Mouse (Mus musculus): Measurements from ENCODE around the gene Dgki.

The Dgki gene

DNA sequence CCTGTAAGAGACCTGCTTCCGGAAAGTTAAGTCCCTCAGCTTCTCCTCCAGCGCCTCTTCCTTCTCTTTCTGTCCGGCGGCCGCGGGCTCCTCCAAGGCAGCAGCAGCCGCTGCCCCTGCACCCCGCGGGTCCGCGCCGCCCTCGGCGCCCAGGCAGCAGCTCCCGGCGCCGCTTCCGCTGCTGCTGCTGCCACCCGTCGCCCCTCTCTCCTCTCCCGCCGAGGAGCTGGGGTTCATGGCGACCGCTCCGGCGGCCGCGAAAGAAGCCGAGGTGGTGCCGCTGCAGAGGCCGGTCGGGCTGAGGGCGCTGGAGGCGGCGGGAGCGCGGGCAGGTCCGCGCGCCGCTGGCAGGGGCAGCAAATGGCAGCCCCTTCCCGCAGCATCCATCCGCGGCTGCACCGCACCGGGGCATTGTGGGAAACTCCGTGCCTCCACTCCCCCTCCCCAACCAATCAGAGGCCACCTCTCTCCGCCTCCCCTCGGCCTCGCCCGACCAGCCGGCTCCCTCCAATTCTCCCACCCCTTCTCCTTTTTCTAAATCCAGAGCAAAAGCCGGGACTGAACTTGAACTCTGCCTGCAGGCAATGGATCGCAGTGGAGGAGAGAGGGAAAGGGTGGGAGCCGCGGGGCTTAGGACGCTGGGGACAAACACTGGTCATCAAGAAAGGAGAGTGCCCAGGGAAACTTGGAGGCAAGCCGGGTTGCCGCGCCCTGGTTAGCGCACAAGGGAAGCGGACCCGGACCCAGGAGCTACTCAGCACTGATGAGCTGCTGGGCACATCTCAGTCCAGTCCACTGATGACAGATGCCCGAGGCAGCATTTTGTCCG, at the start of gene Dgki:
TSS of gene Dgki (minus strand) at position 623 of the 829 bp plus-strand sequence.
- peak; percentile 83 for ATAC-seq (ENCODE audit: low TSS enrichment)

GRCm38 (mm10) chr6:37347606-37348005, 47.6 kb upstream of the Dgki start:
- no peak for ATAC-seq (ENCODE audit: low TSS enrichment)

DNA sequence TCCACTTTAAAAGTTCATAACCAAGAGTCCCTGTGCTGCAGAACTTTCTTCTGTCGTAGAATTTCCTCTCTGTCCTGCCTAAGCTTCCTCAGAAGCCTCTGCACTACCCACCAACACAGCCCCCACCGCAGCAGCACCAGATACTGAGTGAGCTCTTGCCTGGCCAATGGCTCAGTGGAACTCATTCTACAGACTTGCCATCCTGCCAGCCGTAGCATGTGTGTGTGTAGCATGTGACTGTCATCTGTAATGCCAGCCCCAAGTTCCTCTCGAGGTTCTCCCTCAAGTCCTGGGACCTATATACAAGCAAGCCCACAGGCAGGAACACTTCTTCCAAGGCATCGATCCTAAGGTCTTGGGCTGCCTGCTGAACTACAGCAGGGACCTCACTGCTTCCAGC, 38.1 kb upstream of the Dgki start:
- ATAC-seq (ENCODE audit: low TSS enrichment), result no peak

- ATAC-seq (ENCODE audit: low TSS enrichment), result peak; percentile 75
Measured at GRCm38 (mm10) chr6:37336831-37337260, 36.9 kb upstream of the Dgki start.

DNA sequence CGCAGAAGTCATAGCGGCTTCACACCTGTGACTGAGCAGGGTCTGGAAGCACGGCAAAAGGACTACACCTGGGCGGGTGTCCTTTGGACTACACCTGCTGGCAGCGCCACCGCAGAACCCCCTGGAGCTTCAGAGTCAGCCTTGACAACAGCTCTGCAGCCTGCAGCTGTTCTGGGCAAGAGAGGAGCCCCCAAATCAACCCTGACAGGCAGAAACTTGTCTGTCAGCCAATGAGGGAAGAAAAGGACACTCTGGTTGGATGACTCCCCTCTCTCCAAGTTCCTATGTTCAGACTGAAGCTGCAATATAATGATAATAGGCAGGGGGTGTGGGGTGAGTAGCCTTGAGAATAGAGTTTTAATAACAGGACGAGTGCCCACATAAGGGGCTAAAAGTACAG, 36.4 kb upstream of the Dgki start:
- no peak for ATAC-seq (ENCODE audit: low TSS enrichment)

DNA sequence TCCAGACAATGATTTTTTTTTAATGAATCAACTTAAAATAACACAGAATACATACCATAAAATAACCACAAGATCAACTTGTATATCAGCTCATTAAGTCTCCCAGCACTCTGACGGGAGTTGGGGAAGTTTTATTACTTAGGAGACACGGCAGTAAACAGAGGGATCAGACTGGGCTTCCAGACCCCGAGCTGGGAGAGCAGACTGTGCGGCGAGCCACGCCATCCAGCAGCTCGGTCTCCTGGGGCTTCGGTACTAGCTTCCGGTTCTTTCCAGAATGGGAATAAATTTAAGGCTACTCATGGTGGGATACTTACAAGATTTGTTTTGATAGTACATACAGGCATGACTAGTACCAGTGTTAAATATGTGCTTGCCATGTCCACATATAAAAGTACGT, 32.9 kb upstream of the Dgki start:
- ATAC-seq (ENCODE audit: low TSS enrichment), result no peak

- ATAC-seq (ENCODE audit: low TSS enrichment), result 0 out of 2 replicates have a peak, but pooled peaks have one; percentile 27
Measured at GRCm38 (mm10) chr6:37329901-37330864, 30.2 kb upstream of the Dgki start.

DNA sequence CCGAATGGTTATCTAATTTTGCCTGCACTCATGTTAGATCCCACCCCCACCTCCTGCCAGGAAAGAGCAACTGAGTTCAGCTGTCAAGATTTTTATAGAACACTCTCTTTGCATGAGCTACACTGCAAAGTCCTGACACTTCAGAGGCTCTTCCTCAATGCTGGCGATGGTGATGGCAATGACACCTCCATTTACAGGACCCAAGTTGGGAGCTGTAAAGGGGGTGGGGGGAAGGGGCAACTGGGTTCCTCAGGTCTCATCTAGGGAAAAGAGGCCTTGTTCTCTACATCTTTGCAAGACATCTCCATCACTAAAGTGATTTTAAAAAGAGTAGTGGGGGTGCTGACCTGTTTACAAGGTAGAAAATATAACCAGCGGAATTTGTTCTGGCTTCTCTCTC, 29.4 kb upstream of the Dgki start:
- no peak for ATAC-seq (ENCODE audit: low TSS enrichment)

DNA sequence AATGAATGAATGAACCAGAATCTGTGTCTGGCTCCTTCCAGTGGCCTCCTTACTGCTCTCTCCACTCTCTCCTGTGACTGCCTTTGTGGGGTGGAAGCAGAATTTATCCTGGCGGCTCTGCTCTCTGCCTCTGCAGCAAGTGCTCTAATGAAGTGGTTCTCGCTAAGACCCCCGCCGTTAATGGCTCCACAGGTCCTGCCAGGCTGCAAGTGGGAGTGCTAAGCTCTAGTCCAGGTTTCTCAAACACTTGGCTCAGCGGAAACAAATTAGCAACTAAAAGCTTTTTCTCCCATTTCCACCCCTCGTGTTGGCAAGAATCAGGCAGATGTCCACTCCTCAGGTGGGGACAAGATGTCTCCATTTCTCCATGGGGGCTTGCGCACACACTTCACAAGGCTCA, 28.7 kb upstream of the Dgki start:
- no peak for ATAC-seq (ENCODE audit: low TSS enrichment)

DNA sequence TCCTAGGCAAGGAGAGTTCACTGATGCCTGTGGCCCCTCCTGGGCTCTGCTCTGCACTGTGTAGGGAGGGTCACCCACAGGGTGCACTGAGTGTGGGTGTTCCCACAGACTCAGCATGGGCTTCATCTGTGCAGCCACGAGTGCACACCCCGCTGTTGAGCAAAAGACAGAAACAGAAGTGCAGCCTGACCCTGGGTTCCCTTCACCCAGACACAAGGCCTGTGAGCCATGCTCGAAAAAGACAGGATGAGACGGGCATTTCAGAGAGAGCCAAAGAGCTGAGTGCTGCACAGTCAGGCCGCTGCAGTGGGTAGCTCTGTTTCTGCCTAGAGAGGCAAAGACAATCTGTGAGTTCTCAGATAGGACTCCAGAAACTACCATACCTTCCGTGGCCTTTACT, 27.5 kb upstream of the Dgki start:
- ATAC-seq (ENCODE audit: low TSS enrichment), result 0 out of 2 replicates have a peak, but pooled peaks have one; percentile 13

GRCm38 (mm10) chr6:37326603-37326955, 26.6 kb upstream of the Dgki start:
- no peak for ATAC-seq (ENCODE audit: low TSS enrichment)

GRCm38 (mm10) chr6:37325906-37326602, 26.1 kb upstream of the Dgki start:
- no peak for ATAC-seq (ENCODE audit: low TSS enrichment)

DNA sequence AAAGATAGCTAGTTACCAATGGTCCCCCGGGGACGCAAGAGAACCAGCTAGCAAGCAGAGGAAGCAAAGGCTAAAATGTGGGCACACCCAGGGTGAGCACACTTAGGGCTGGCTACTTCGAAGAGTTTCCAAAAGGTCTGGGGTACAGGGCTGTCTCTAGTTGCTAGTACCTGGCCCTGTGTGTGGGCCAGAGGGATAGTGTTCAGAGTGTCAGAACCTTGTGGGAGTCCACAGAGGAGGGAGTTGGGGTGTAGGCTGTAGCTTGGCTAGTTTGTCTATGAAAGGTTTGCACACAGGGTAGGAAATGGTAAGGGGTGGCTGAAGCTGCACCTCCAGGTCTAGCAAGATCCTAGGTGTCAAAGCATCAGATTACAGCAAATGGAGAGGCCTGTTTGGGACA, 25.1 kb upstream of the Dgki start:
- ATAC-seq (ENCODE audit: low TSS enrichment), result no peak

DNA sequence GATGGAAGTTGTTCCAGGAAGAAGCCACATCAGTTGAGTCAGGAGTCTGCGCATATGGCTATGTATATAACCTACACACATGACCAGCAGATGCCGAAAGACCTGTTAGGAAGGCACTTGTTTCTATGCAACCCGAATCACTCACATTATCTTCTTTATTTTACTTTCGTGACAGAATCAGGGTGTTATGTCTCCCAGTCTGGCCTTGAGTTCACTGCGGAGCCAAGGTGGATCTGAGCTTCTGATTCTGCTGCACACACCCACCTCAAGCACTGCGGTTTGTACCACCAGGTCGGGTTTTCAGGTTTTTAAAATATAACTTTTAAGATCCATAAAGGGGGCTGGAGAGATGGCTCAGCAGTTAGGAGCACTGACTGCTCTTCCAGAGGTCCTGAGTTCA, 22.7 kb upstream of the Dgki start:
- no peak; the same call in 1 of the 2 replicates for ATAC-seq (ENCODE audit: low TSS enrichment)

GRCm38 (mm10) chr6:37322088-37322487, 22.1 kb upstream of the Dgki start:
- ATAC-seq (ENCODE audit: low TSS enrichment), result peak; percentile 92

DNA sequence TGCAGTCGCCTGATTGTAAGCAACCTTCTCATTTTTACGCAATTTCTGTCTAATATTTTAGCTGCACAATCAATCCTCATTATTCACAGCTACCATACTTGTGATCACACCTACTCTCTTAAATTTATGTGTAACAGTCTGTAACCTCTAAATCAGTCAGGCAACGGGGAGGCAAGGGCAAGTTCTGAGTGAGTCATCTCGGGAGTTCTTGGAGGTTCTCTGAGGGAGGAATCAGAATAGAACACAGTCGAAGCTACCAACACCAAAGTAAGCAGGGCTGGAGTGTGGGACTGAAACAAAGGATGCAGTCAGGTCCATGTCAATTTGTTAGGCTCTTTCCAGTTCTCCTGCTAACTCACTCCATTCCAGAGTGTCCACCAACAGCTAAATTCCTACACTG, 17.9 kb upstream of the Dgki start:
- peak; percentile 74 for ATAC-seq (ENCODE audit: low TSS enrichment)

DNA sequence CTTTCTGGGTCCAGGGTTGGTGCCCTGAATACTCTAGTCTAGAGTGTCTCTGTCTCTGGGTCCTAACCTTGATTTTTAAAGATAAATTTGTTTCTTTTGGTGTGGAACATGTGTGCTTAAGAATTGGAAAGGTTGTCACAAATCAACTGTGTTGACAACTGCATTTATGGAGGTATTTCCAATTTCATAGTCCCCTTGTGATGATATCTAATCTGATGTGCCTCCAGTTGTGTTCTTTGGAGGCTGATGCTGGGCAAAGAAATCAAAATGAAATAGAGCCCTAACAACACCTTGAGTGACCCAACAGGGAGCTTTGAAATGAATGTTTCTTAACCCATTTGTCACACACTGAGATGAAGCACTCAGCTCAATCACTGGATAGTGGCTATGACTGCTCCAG, 15.5 kb upstream of the Dgki start:
- ATAC-seq (ENCODE audit: low TSS enrichment), result no peak

GRCm38 (mm10) chr6:37310601-37311000, 10.6 kb upstream of the Dgki start:
- ATAC-seq (ENCODE audit: low TSS enrichment), result peak; percentile 52; the same call in 1 of the 2 replicates

GRCm38 (mm10) chr6:37306616-37307015, 6.6 kb upstream of the Dgki start:
- no peak for ATAC-seq (ENCODE audit: low TSS enrichment)

DNA sequence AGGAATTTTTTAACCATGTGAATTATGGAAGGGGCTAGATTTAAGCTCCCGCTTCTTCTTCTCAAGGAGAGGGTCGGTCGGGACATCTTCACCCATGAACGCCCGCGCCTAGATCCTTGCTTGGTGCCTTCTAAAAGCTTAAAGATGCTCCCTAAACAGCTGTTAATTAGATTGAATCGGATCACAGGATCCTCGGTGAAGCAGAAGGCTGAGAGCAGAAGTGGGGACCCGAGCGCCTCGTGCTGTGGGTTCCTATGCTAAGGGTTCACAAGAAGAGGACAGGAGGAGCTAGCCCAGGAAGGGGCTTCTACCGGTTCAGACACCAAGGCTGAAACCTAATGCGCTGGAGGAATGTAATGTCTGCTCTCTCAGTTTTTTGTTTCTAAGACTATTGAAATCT, 508 bp upstream of the Dgki start:
- peak; percentile 6; the same call in 1 of the 2 replicates for ATAC-seq (ENCODE audit: low TSS enrichment)

- ATAC-seq (ENCODE audit: low TSS enrichment), result no peak
Measured at GRCm38 (mm10) chr6:37298982-37299381, 1.0 kb downstream of the Dgki start.

All from frontal cortex, adult (tissue).